Mouse (Mus musculus) CH12.LX (cell line): ENCODE results near the gene Swi5.

Source experiments
- CTCF ChIP-seq, 2 experiments: IDR thresholded peaks in 1 of 2; conservative IDR thresholded peaks in 1 of 2; 2 replicates each; pipeline ENCODE4 v1.5.1; 2011 to 2012; ENCODE audit warnings: low read depth in 2 of 2, low read length in 2 of 2, improper control_type of control experiment in 1 of 2, inconsistent platforms in 1 of 2, mild to moderate bottlenecking in 1 of 2, moderate library complexity in 1 of 2
- HCFC1 ChIP-seq: IDR thresholded peaks from 2 replicates; pipeline ENCODE4 v1.6.1; 2012; ENCODE audit warnings: low read depth, mild to moderate bottlenecking, inconsistent platforms, low read length, improper control_type of control experiment
- JUN ChIP-seq: IDR thresholded peaks from 2 replicates; pipeline ENCODE4 v1.6.1; 2011; ENCODE audit warnings: low read depth, mild to moderate bottlenecking, low read length, improper control_type of control experiment, moderate library complexity; ENCODE audit not compliant: insufficient read depth
- MEF2A ChIP-seq: IDR thresholded peaks from 2 replicates; pipeline ENCODE4 v1.6.1; 2014; ENCODE audit warnings: low read depth, mild to moderate bottlenecking, inconsistent platforms, low read length, improper control_type of control experiment, borderline replicate concordance
- POLR2A ChIP-seq: IDR thresholded peaks from 2 replicates; pipeline ENCODE4 v1.6.1; 2011; ENCODE audit warnings: low read depth, mild to moderate bottlenecking, improper control_type of control experiment, low read length
- POLR2AphosphoS2 ChIP-seq: IDR thresholded peaks from 2 replicates; pipeline ENCODE4 v1.6.1; 2011; ENCODE audit warnings: low read depth, low read length, improper control_type of control experiment
- UBTF ChIP-seq: IDR thresholded peaks from 2 replicates; pipeline ENCODE4 v1.6.1; 2012; ENCODE audit warnings: low read depth, mild to moderate bottlenecking, inconsistent platforms, low read length, improper control_type of control experiment, moderate library complexity
- ZNF384 ChIP-seq: IDR thresholded peaks from 2 replicates; pipeline ENCODE4 v1.6.1; 2012; ENCODE audit warnings: low read depth, low read length, improper control_type of control experiment, inconsistent platforms

- no peak for TF ChIP-seq UBTF
- no peak for TF ChIP-seq ZNF384
- no peak for TF ChIP-seq CTCF (conservative IDR thresholded peaks at IDR 0.05 in 1 of 2, IDR thresholded peaks at IDR 0.05 in 1 of 2; ENCODE audit: low read depth in 2 of 2, low read length in 2 of 2)
- peak; percentile 94 for TF ChIP-seq POLR2A
- peak; percentile 58; the same call in 1 of the 2 replicates for TF ChIP-seq POLR2AphosphoS2
- TF ChIP-seq MEF2A = no peak
- TF ChIP-seq HCFC1 = peak; percentile 76
- no peak for TF ChIP-seq JUN
Observed at GRCm38 (mm10) chr2:32287923-32288367, at the start of gene Swi5.
